Comparison of ENCODE assay signal across 7 mouse cellular contexts in the genomic region with DNA sequence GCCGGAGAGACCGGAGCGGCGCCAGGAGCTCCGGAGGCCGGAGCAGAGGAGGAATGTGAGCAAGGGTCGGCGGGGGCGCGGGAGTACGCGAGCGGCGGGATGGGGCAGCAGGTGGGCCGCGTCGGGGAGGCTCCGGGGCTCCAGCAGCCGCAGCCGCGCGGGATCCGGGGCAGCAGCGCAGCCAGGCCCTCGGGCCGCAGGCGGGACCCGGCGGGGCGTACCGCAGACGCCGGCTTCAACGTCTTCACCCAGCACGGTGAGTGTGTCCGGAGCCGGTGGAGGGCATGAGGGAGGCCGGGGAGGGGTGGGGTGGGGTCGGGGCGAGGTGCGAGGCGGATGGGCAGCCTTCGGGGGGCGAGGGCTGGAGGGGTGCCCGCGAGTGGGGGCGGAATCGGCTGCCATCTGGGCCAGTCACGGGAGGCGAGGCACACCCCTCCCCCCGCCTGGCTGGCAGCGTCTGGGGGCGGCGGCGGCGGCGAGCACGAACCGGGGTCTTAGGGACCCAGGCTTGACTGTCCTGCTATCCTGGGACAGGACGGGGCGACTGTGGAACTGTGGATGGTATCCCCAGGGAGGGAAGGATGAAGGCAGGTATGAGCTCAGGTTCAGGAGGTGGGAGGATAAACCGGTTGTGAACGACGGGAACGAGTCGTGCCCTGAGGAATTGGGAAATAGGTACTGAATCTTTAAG. TPM values are rescaled to one million over a fixed set of nuclear protein-coding genes. Genes with fewer than 3 reads are reported as not detected.
A peak's percentile ranks its signal among the peaks of the same experiment; 100 is the strongest.
DNase-seq lines count a peak whose midpoint lies in the region; ATAC-seq and TF ChIP-seq lines count a peak whose summit lies in the region.

No protein-coding gene starts in this region.

- intact Hi-C loops in left cerebral cortex, postnatal 10 days (cut with DNase I): loop anchor here (5.0 kb wide), 1 partner anchor 73 kb away; no protein-coding TSS in a partner anchor

- H3K4me2 ChIP-seq in hindbrain, postnatal 0 days (ENCODE audit: low read depth, low read length): peak overlapping the region; percentile 70

- no peaks in the 10 kb centered on the region for H3K36me3 ChIP-seq in hindbrain, postnatal 0 days (ENCODE audit: insufficient read depth, low read length)
- H3K36me3 ChIP-seq in megakaryocyte, embryonic 14.5 days (replicated peaks; ENCODE audit: low read length): peaks cover 3% of the 10 kb centered on the region

- H3K27ac ChIP-seq in hindbrain, postnatal 0 days: peak overlapping the region; percentile 99

- WGBS in hindbrain, postnatal 0 days: under 1% methylated on average over 57 of the region's 66 CpGs

- peaks cover 7% of the 10 kb centered on the region; the same call in 1 of the 2 replicates for H3K4me1 ChIP-seq in hindbrain, postnatal 0 days (ENCODE audit: insufficient read depth, low read length)
- peaks cover 41% of the 10 kb centered on the region for H3K4me1 ChIP-seq in megakaryocyte, embryonic 14.5 days

- peak; percentile 51 for DNase-seq in ZHBTc4 (ENCODE audit: low read depth, low spot score)
- peak; percentile 72 to 79 for DNase-seq in cerebellum, postnatal 25 days
- DNase-seq in frontal cortex, postnatal 36 days (ENCODE audit: low spot score in 2 of 2): peak; percentile 51 to 60
- peak; percentile 70 for DNase-seq in hindbrain, postnatal 0 days (ENCODE audit: low spot score)
- DNase-seq in left cerebral cortex, postnatal 10 days (ENCODE audit: extremely low spot score in 1 of 2, low spot score in 2 of 2): peak; percentile 52 to 89
- peak; percentile 31 to 38 for DNase-seq in right cerebral cortex, postnatal 36 days (ENCODE audit: low spot score in 2 of 2)

- H3K9me3 ChIP-seq in hindbrain, postnatal 0 days (ENCODE audit: low read length): no peaks in the 10 kb centered on the region
- H3K9me3 ChIP-seq in megakaryocyte, embryonic 14.5 days: no peaks in the 10 kb centered on the region

- H3K4me3 ChIP-seq in hindbrain, postnatal 0 days (ENCODE audit: low read length): peak overlapping the region; percentile 97
- H3K4me3 ChIP-seq in megakaryocyte, embryonic 14.5 days (replicated peaks): peak overlapping the region; percentile 96

- TF ChIP-seq CTCF in hindbrain, postnatal 0 days (IDR thresholded peaks at IDR 0.05; ENCODE audit: low read depth): no peak

- peak overlapping the region; percentile 99 for H3K9ac ChIP-seq in hindbrain, postnatal 0 days (replicated peaks; ENCODE audit: low read length)

- no peaks in the 10 kb centered on the region for H3K27me3 ChIP-seq in hindbrain, postnatal 0 days (ENCODE audit: insufficient read depth, low read length)
- H3K27me3 ChIP-seq in megakaryocyte, embryonic 14.5 days (replicated peaks): no peaks in the 10 kb centered on the region

- ATAC-seq in hindbrain, postnatal 0 days: peak; percentile 68

RNA-seq across cellular contexts. Expression of a gene that starts 0.5 kb away (rescaled TPM):
- total RNA-seq in hindbrain, postnatal 0 days (2014; rRNA removed): 27.1 and 32.9 TPM in 2 replicates
- polyA plus RNA-seq in hindbrain, postnatal 0 days (2015; fragmentation: Nextera tagmentation; extraction: Ambion mirVana): 4.4 and 4.5 TPM in 2 replicates
- total RNA-seq in left cerebral cortex, postnatal 10 days (2021): 10 to 100 TPM; 55.6 to 58.8 TPM
- 5.0 and 5.8 TPM in 2 replicates for polyA plus RNA-seq in megakaryocyte, embryonic 14.5 days (2012; ENCODE audit: insufficient read depth, low replicate concordance)

RNA-seq across cellular contexts. Expression of a gene that starts 35.3 kb away (rescaled TPM):
- total RNA-seq in hindbrain, postnatal 0 days (2014; rRNA removed): 11.8 and 13.4 TPM in 2 replicates
- polyA plus RNA-seq in hindbrain, postnatal 0 days (2015; fragmentation: Nextera tagmentation; extraction: Ambion mirVana): 0.40 and 0.44 TPM in 2 replicates
- 10 to 100 TPM; 49.6 to 54.0 TPM for total RNA-seq in left cerebral cortex, postnatal 10 days (2021)
- 1.2 and 1.8 TPM in 2 replicates for polyA plus RNA-seq in megakaryocyte, embryonic 14.5 days (2012; ENCODE audit: insufficient read depth, low replicate concordance)

Comparison
In these comparisons a context has a peak if more than half of its experiments do, and no peak if none do; other contexts are left out.
1. Peak in every context shown above with its lines: DNase-seq, ATAC-seq, H3K4me3 ChIP-seq and H3K27ac ChIP-seq.